Mouse (Mus musculus) thymus, postnatal 25 days (tissue): ENCODE results near the gene Ccdc170.
"Not testable (repeated sequence)": the region's sequence is repeated elsewhere in the genome, so short reads cannot be mapped to it uniquely, and the experiment has no call there.

Experiments used
- DNase-seq: peaks from one replicate; pipeline ENCODE4 v3.0.0; 2022

Gene Ccdc170

GRCm38 (mm10) chr10:4482355-4482754 lies at the start of gene Ccdc170:
Gene Ccdc170 (plus strand): TSS chr10:4482502.
- DNase-seq: no peak

- no peak for DNase-seq
Measured at GRCm38 (mm10) chr10:4432996-4433755, 49.1 kb upstream of the Ccdc170 start.

GRCm38 (mm10) chr10:4433871-4434270 lies 48.4 kb upstream of the Ccdc170 start:
- not testable (repeated sequence) for DNase-seq

- no peak for DNase-seq
Measured at GRCm38 (mm10) chr10:4435416-4435815, 46.9 kb upstream of the Ccdc170 start.

GRCm38 (mm10) chr10:4456409-4456808 lies 25.9 kb upstream of the Ccdc170 start:
- no peak for DNase-seq

- DNase-seq: no peak
Measured at GRCm38 (mm10) chr10:4460201-4460600, 22.1 kb upstream of the Ccdc170 start.

- DNase-seq: no peak
Measured at GRCm38 (mm10) chr10:4465799-4466198, 16.5 kb upstream of the Ccdc170 start.

- no peak for DNase-seq
Measured at GRCm38 (mm10) chr10:4469406-4469805, 12.9 kb upstream of the Ccdc170 start.

- no peak for DNase-seq
Measured at GRCm38 (mm10) chr10:4473591-4473993, 8.7 kb upstream of the Ccdc170 start.

GRCm38 (mm10) chr10:4475431-4475830 lies 6.9 kb upstream of the Ccdc170 start:
- DNase-seq: no peak

- DNase-seq: no peak
Measured at GRCm38 (mm10) chr10:4476604-4477003, 5.7 kb upstream of the Ccdc170 start.

- DNase-seq: no peak
Measured at GRCm38 (mm10) chr10:4480929-4481328, 1.4 kb upstream of the Ccdc170 start.

- no peak for DNase-seq
Measured at GRCm38 (mm10) chr10:4481695-4482094, 607 bp upstream of the Ccdc170 start.

GRCm38 (mm10) chr10:4483848-4484247 lies 1.5 kb downstream of the Ccdc170 start:
- no peak for DNase-seq

- DNase-seq: no peak
Measured at GRCm38 (mm10) chr10:4484986-4485385, 2.7 kb downstream of the Ccdc170 start.

- DNase-seq: no peak
Measured at GRCm38 (mm10) chr10:4489865-4490264, 7.6 kb downstream of the Ccdc170 start.

GRCm38 (mm10) chr10:4491281-4491680 lies 9.0 kb downstream of the Ccdc170 start:
- no peak for DNase-seq

- DNase-seq: no peak
Measured at GRCm38 (mm10) chr10:4492045-4492444, 9.7 kb downstream of the Ccdc170 start.

- DNase-seq: no peak
Measured at GRCm38 (mm10) chr10:4492909-4493308, 10.6 kb downstream of the Ccdc170 start.

GRCm38 (mm10) chr10:4503251-4503650 lies 20.9 kb downstream of the Ccdc170 start:
- DNase-seq: no peak

GRCm38 (mm10) chr10:4512725-4513124 lies 30.4 kb downstream of the Ccdc170 start:
- DNase-seq: no peak

GRCm38 (mm10) chr10:4517614-4518013 lies 35.3 kb downstream of the Ccdc170 start:
- no peak for DNase-seq

- no peak for DNase-seq
Measured at GRCm38 (mm10) chr10:4519645-4520044, 37.3 kb downstream of the Ccdc170 start.

GRCm38 (mm10) chr10:4520394-4521102 lies 38.2 kb downstream of the Ccdc170 start:
- no peak for DNase-seq
